9 mouse cellular contexts compared by ENCODE assay signal in genomic region chr2:64458171-64458570, GRCm38 (mm10).
DNase-seq lines count a peak whose midpoint lies in the region; ATAC-seq and TF ChIP-seq lines count a peak whose summit lies in the region.
"Had no signal": no experiment of that assay in that cellular context is flagged by ENCODE, and none has a peak within 500 bp of the region (broad histone marks: within the 10 kb centered on the region; RNA-seq: fewer than 3 reads in every experiment).

No protein-coding gene starts in this region.

- no peaks in the 10 kb centered on the region for H3K4me1 ChIP-seq in hindbrain, embryonic 10.5 days (replicated peaks)
- peaks cover 10% of the 10 kb centered on the region for H3K4me1 ChIP-seq in hindbrain, embryonic 13.5 days (replicated peaks)
- H3K4me1 ChIP-seq in stomach, postnatal 0 days (replicated peaks; ENCODE audit: control insufficient read depth, insufficient read depth) = no peaks in the 10 kb centered on the region
- H3K4me1 ChIP-seq: megakaryocyte, embryonic 14.5 days had no signal

- ATAC-seq in hindbrain, embryonic 13.5 days (ENCODE audit: low FRiP score) = no peak
- no peak for ATAC-seq in stomach, postnatal 0 days (ENCODE audit: low FRiP score, low TSS enrichment)
- ATAC-seq in CD4-positive, CD25-positive, alpha-beta regulatory T cell, adult 4 months = no peak

- no peak overlapping the region for H3K4me2 ChIP-seq in hindbrain, embryonic 13.5 days
- H3K4me2 ChIP-seq in stomach, postnatal 0 days (replicated peaks; ENCODE audit: low read depth) = no peak overlapping the region

- H3K9ac ChIP-seq in hindbrain, embryonic 13.5 days = no peak overlapping the region
- no peak overlapping the region for H3K9ac ChIP-seq in stomach, postnatal 0 days (ENCODE audit: low read length)

- H3K36me3 ChIP-seq in hindbrain, embryonic 10.5 days = no peaks in the 10 kb centered on the region
- H3K36me3 ChIP-seq in hindbrain, embryonic 13.5 days = no peaks in the 10 kb centered on the region
- H3K36me3 ChIP-seq in stomach, postnatal 0 days (ENCODE audit: control insufficient read depth, insufficient read depth, low read length) = no peaks in the 10 kb centered on the region

- peak; percentile 49 for DNase-seq in hindbrain, embryonic 10.5 days (ENCODE audit: low spot score)
- DNase-seq in 416B (ENCODE audit: low read depth) = peak; percentile 28
- peak; percentile 36 for DNase-seq in Muller cell, postnatal 12 days (ENCODE audit: inconsistent ontology term)
- DNase-seq in kidney, postnatal 14 days = peak; percentile 21
- DNase-seq in stomach, postnatal 0 days (ENCODE audit: low spot score) = no peak
- no peak for DNase-seq in thymus, postnatal 14 days

- TF ChIP-seq EP300 in stomach, postnatal 0 days (optimal IDR thresholded peaks at IDR 0.05) = no peak

- H3K9me3 ChIP-seq in hindbrain, embryonic 10.5 days = no peaks in the 10 kb centered on the region
- H3K9me3 ChIP-seq in hindbrain, embryonic 13.5 days = no peaks in the 10 kb centered on the region
- no peaks in the 10 kb centered on the region for H3K9me3 ChIP-seq in stomach, postnatal 0 days (ENCODE audit: control insufficient read depth, low read length)

- peak; percentile 75 for TF ChIP-seq CTCF in stomach, postnatal 0 days (IDR thresholded peaks at IDR 0.05; ENCODE audit: low read depth)

- H3K4me3 ChIP-seq in hindbrain, embryonic 10.5 days = no peak overlapping the region
- no peak overlapping the region for H3K4me3 ChIP-seq in hindbrain, embryonic 13.5 days
- no peak overlapping the region for H3K4me3 ChIP-seq in stomach, postnatal 0 days (ENCODE audit: low read depth, low read length)
- H3K4me3 ChIP-seq: megakaryocyte, embryonic 14.5 days had no signal

- H3K27ac ChIP-seq in hindbrain, embryonic 10.5 days = no peak overlapping the region
- no peak overlapping the region for H3K27ac ChIP-seq in hindbrain, embryonic 13.5 days
- no peak overlapping the region for H3K27ac ChIP-seq in stomach, postnatal 0 days (replicated peaks)

- H3K27me3 ChIP-seq in hindbrain, embryonic 10.5 days (ENCODE audit: insufficient read depth, poor library complexity, severe bottlenecking) = no peaks in the 10 kb centered on the region
- H3K27me3 ChIP-seq in hindbrain, embryonic 13.5 days = no peaks in the 10 kb centered on the region
- no peaks in the 10 kb centered on the region for H3K27me3 ChIP-seq in stomach, postnatal 0 days (ENCODE audit: control insufficient read depth, insufficient read depth, low read length)
- H3K27me3 ChIP-seq: megakaryocyte, embryonic 14.5 days had no signal

- 64% methylated on average over 5 of the region's 5 CpGs for WGBS in hindbrain, embryonic 10.5 days
- WGBS in hindbrain, embryonic 13.5 days = 68% methylated on average over 5 of the region's 5 CpGs
- WGBS in stomach, postnatal 0 days = 53% methylated on average over 5 of the region's 5 CpGs

Comparison
In these comparisons a context has a peak if more than half of its experiments do, and no peak if none do; other contexts are left out.
1. DNase-seq: peak in hindbrain, embryonic 10.5 days (single experiment), 416B (single experiment), Muller cell, postnatal 12 days (single experiment) and kidney, postnatal 14 days (single experiment); none in stomach, postnatal 0 days (single experiment) and thymus, postnatal 14 days (single experiment).